Mouse (Mus musculus) hindbrain, embryonic 16.5 days (tissue): ENCODE measurements around the gene Fbxo4. TPM values are rescaled to one million over a fixed set of nuclear protein-coding genes. Genes with fewer than 3 reads are reported as not detected.

Source experiments
- ATAC-seq: fragments of 200-750 bp; cut with Nextera tagmentation; 2 replicates; pipeline ENCODE4 v1.8.0; 2017; ENCODE audit warnings: moderate TSS enrichment, moderate library complexity
- H3K27ac ChIP-seq: fragments of 300-500 bp; sonication (generic); 2 replicates; pipeline ENCODE4 v1.5.1; 2014; ENCODE audit warnings: low read depth, mild to moderate bottlenecking, control low read depth, low read length, moderate library complexity
- H3K27me3 ChIP-seq: fragments of 300-500 bp; sonication (generic); replicated peaks from 2 replicates; pipeline ENCODE4 v1.6.1; 2014; ENCODE audit warnings: low read length; ENCODE audit not compliant: control insufficient read depth, insufficient read depth
- H3K36me3 ChIP-seq: fragments of 300-500 bp; sonication (generic); 2 replicates; pipeline ENCODE4 v1.6.1; 2014; ENCODE audit warnings: mild to moderate bottlenecking, low read length, moderate library complexity, mixed read lengths; ENCODE audit not compliant: control insufficient read depth, insufficient read depth
- H3K4me1 ChIP-seq: fragments of 300-500 bp; sonication (generic); 2 replicates; pipeline ENCODE4 v1.6.1; 2014; ENCODE audit warnings: low read depth, low read length; ENCODE audit not compliant: control insufficient read depth, insufficient read depth
- H3K4me2 ChIP-seq: fragments of 300-500 bp; sonication (generic); 2 replicates; pipeline ENCODE4 v1.6.1; 2014; ENCODE audit warnings: mild to moderate bottlenecking, low read length, control low read depth, moderate library complexity
- H3K4me3 ChIP-seq: fragments of 300-500 bp; sonication (generic); 2 replicates; pipeline ENCODE4 v1.5.1; 2014; ENCODE audit warnings: mild to moderate bottlenecking, low read length, control low read depth, moderate library complexity
- H3K9ac ChIP-seq: fragments of 300-500 bp; sonication (generic); 2 replicates; pipeline ENCODE4 v1.6.1; 2014; ENCODE audit warnings: low read depth, mild to moderate bottlenecking, control low read depth, low read length, moderate library complexity
- H3K9me3 ChIP-seq: fragments of 300-500 bp; sonication (generic); 2 replicates; pipeline ENCODE4 v1.6.1; 2014; ENCODE audit warnings: mild to moderate bottlenecking, low read length, moderate library complexity; ENCODE audit not compliant: control insufficient read depth
- WGBS: fragments of 180-500 bp; shearing (Covaris S2); extraction: QIAGEN DNeasy Blood & Tissue Kit; methylation state at CpG from one replicate; pipeline ENCODE4 v1.1.7; 2014; 5-methylcytosine and 5-hydroxymethylcytosine counted together
- polyA plus RNA-seq: library from polyadenylated mRNA; unstranded; fragments of >200 nt; fragmentation: Nextera tagmentation; extraction: Ambion mirVana; gene quantifications from 2 replicates; pipeline ENCODE4 v1.2.1, GENCODE M21; 2015

Gene Fbxo4
- polyA plus RNA-seq: 9.1 and 10.0 TPM in 2 replicates

DNA sequence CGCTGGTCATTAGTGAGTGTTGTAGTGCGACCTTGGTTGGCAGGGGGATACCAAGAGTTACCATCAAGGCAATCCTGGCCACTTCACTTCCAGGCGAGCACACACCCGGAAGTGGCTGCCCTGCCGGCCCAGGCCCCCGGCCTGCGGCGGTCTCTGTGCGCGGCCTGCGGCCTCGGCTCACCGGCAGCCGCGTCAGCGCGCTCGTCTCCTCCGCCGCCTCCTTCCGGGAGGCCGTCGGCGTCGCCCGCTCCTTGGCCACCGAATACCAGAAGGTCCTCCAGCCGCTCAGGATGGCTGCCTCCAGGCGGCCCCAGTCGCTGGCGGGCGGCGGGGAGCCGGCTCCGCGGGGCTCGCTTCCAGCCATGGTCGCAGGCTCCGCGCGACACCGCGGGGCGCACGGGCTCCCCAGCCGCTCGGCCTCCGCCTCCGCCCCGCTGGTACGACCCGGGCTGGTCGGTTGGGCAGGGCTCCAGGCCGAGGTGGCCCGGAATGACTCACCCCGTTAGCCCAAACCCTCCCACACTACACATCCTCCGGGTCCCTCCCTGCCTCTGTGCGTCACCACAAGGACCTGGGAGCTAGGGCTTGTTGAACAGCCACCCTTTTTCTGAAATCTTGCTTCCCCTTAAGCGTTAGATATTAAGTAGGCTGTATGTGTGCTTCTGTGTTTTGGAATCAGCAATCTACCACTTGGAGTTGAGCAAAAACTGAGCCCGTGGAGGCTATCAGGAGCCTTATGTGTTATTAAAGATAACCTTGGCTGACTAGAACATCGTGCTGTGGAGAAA is at the start of gene Fbxo4:
Fbxo4 (minus strand) TSS at position 513 of the 788 bp plus-strand sequence.
- Histone ChIP-seq H3K4me3 (peak within 1 kb of the TSS; percentile 61), H3K27me3 (no peaks in the 10 kb centered on the region), H3K27ac (peak within 1 kb of the TSS; percentile 95), H3K4me2 (peak within 1 kb of the TSS; percentile 61), H3K9me3 (no peaks in the 10 kb centered on the region), H3K9ac (peak within 1 kb of the TSS; percentile 88), H3K36me3 (peaks cover 3% of the 10 kb centered on the region; the same call in 1 of the 2 replicates), H3K4me1 (no peaks in the 10 kb centered on the region; the same call in 1 of the 2 replicates)
- peak; percentile 96 for ATAC-seq
- WGBS: 1% methylated on average over 52 of the region's 61 CpGs

DNA sequence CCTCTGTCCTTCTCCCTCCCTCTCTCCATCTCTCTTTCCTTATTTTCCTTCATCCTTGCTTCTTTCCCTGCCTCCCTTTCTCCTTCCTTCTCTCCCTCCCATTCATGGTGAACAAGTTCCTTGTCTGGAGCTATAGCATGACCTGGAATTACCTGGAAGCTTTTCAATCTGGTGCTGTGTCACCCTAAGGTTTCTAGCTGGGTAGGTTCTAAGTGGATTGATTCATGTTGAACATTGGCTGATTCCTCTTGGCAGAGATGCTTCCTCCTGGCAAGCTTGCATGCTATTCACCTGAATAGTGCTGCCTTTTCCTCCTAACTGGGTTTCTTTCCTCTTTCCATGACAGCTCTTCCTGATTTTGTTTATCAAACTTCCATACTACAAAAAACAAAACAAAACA is 49.6 kb upstream of the Fbxo4 start:
- no peak overlapping the region for H3K9ac ChIP-seq
- H3K4me3 ChIP-seq: no peak overlapping the region
- ATAC-seq: no peak
- no peaks in the 10 kb centered on the region for H3K36me3 ChIP-seq
- no peak overlapping the region for H3K4me2 ChIP-seq
- no peaks in the 10 kb centered on the region for H3K27me3 ChIP-seq
- peaks cover 12% of the 10 kb centered on the region for H3K4me1 ChIP-seq
- H3K27ac ChIP-seq: no peak overlapping the region
- H3K9me3 ChIP-seq: no peaks in the 10 kb centered on the region

DNA sequence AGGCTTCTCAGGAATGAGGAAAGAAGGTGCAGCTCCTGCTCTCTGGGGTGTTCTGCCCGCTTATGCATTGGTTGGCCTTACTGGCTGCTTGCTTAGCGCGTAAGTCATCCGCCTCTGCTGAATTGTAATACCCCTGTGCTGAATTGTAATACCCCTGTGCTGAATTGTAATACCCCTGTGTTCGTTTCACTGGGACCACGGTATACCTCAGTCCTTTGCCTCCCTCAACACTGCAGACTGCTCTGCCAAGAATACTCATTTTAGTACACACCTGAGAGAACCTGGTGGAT is 49.0 kb upstream of the Fbxo4 start:
- Histone ChIP-seq H3K4me1 (peaks cover 12% of the 10 kb centered on the region), H3K36me3 (no peaks in the 10 kb centered on the region), H3K9me3 (no peaks in the 10 kb centered on the region), H3K4me2 (peak overlapping the region; percentile 71), H3K27ac (no peak overlapping the region), H3K4me3 (no peak overlapping the region), H3K27me3 (no peaks in the 10 kb centered on the region), H3K9ac (no peak overlapping the region)
- ATAC-seq: no peak
- WGBS: 72% methylated on average over 6 of the region's 6 CpGs

DNA sequence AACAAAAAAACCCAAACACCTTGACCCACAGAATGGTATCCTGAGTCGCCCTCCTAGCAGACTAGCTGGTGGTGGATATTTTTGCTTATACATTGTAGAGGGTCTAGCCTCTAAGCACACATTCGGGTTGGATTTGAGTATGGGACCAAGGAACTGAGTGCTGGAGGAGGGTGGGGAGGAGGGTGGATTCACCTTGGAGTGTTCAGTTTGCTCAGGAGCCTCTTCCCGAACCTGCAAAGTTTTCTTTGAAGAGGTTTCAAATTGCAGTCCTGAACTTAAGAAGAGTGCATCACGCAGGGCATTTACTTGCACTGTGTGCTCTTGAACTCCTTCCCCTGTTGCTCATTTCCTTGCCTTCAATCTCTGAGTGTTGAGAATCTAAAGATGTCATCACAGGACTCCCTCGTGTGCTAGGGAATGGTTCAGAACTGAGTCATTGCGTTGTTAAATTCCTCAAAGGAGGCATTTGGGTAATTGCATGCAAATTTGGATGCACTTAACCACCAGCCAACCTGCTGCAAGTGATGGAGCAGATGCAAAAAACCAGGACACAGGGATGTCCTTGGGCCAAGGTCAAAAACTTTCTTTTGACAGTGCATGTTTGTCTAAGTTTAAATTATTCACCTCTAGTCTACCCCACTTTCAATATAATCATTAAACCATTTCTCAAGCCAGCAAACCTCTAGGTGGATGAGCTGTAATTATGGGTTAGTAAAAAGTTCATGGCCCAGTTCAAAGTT is 48.5 kb upstream of the Fbxo4 start:
- peaks cover 12% of the 10 kb centered on the region for H3K4me1 ChIP-seq
- H3K27ac ChIP-seq: peak overlapping the region; percentile 99
- 12% methylated on average over 6 of the region's 6 CpGs for WGBS
- H3K4me3 ChIP-seq: peak overlapping the region; percentile 98
- no peak for ATAC-seq
- peak overlapping the region; percentile 71 for H3K4me2 ChIP-seq
- H3K9me3 ChIP-seq: no peaks in the 10 kb centered on the region
- H3K36me3 ChIP-seq: no peaks in the 10 kb centered on the region
- no peaks in the 10 kb centered on the region for H3K27me3 ChIP-seq
- peak overlapping the region; percentile 93 for H3K9ac ChIP-seq

DNA sequence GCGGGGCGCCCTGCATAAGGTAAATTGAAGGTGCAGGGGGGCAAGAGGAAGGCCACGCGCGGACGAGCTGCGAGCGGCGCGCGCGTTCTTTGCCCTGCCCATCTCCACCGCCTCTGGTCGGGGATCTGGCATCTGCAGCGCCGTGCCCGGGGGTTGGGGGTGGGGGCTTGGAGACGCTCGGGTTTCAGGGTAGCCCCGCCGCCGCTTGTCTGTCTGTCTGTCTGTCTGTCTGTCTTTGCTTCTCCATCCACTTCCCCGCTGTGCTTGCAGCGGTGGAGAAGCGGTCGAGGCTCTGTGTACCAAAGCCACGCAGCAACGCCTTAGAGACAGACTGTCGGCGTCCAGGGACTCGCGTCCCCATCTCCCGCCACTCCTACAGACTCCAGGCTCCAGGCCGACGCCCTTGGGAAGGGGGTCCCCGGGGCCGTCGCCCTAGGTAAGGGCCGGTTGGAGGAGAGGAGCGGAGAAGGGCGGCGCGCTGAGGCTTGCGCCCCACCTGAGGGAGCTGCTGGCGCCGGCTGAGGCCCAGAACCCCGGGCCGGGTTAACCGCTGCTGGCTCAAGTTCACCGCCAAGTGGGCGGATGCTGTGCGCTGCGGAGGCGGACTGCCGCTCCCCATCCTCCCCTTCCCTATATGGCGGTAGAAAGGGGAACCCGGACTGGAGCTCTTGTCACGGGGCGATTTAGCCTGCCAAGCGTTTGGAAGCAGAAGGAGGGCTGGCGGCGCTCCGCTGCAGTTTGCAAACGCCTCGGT is 47.6 kb upstream of the Fbxo4 start:
- Histone ChIP-seq H3K27me3 (no peaks in the 10 kb centered on the region), H3K27ac (peak overlapping the region; percentile 99), H3K9ac (peak overlapping the region; percentile 93), H3K9me3 (no peaks in the 10 kb centered on the region), H3K4me1 (peaks cover 12% of the 10 kb centered on the region), H3K4me2 (peak overlapping the region; percentile 71), H3K4me3 (peak overlapping the region; percentile 98), H3K36me3 (no peaks in the 10 kb centered on the region)
- WGBS: under 1% methylated on average over 64 of the region's 65 CpGs
- ATAC-seq: peak; percentile 83

DNA sequence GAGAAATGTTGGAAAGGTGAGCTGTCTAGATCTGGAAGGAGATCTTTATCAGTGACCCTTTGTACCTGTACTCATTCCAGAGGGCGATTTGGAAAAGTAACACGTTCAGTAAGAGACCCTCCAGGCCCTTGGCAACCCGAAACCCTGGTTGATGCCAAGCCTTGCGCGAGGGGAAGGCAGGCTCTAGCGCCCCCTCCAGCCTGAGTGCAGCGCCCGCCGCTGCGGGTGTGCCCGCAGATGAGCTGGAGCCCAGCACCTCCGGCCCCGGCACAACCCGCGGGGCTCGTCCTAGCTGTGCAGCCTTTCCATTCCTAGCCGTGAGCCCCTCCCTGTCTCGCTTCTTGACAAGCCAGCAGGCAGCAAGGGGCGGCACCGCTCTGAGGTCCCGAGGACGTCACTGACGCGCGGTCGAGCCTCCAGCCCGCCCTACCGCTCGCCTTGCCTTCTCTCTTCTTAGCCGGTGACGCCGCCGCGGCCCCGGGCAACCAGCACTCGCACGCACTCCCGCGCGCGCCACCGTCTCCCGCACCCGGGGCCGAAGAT is 46.9 kb upstream of the Fbxo4 start, which contains the start of gene Oxct1:
Oxct1 (plus strand) TSS at position 153 of the 543 bp plus-strand sequence.
- Histone ChIP-seq H3K36me3 (no peaks in the 10 kb centered on the region), H3K9ac (peak within 1 kb of the TSS; percentile 93), H3K4me1 (peaks cover 12% of the 10 kb centered on the region), H3K9me3 (no peaks in the 10 kb centered on the region), H3K27me3 (no peaks in the 10 kb centered on the region), H3K27ac (peak within 1 kb of the TSS; percentile 99), H3K4me3 (peak within 1 kb of the TSS; percentile 98), H3K4me2 (peak within 1 kb of the TSS; percentile 71)
- under 1% methylated on average over 45 of the region's 45 CpGs for WGBS
- ATAC-seq: peak; percentile 97

DNA sequence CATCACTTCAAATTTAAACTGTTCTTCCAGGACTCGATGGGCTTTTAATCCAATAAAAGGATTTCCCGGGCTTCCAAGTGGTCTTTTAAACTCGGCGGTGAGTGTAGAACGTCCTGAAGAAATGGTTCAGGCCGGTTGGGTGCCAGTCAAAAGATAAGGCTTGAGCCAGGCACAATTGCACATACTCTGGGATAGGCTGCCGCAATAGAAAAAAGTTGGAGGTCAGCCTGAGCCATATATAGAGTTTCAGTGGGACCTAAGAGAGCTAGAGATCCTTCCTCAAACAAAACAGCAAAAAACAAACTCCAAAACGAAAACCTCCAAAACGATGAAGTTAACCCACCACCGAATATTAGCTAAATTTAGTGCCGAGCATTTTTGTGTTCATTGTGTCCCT is 46.1 kb upstream of the Fbxo4 start:
- H3K9ac ChIP-seq: no peak overlapping the region
- peak overlapping the region; percentile 98; the same call in 1 of the 2 replicates for H3K4me3 ChIP-seq

DNA sequence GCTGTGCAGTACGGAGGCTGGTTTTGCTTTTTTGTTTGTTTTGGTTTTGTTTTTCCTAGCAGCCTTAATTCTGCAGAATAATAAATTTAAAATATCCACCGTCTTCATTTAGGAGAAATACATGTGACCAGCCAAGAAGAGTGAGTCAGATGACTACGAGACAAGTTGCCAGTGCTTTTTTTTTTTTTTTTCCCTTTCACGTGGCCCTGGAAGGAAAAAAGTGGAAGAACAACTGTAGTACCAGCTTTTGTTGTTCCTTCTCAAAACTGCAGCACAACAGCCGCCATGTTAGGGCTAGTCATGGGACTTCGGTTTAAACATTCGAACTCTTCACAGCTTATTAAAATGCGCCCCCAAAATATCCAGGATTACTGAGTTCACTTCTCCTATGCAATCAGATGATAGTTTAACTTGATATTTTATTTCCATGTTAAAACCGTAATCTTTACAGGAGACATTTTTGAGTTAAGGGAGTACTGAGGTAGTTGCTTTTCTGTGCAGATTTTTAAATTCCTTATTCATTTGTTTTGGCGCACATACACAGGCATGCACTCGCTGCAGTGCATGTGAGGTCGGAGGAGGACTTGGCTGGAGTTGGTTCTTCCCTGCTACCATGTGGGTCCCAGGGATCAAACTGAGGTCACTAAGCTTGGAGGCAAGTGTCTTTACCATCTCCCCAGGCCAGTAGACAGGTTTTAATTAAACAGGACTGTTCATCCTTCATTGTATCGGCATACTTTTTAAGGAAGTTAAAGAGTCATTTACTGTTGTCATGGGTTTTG is 45.5 kb upstream of the Fbxo4 start:
- ATAC-seq: no peak
- H3K4me2 ChIP-seq: no peak overlapping the region
- WGBS: 84% methylated on average over 13 of the region's 13 CpGs
- no peaks in the 10 kb centered on the region for H3K27me3 ChIP-seq
- H3K4me3 ChIP-seq: no peak overlapping the region
- no peak overlapping the region for H3K9ac ChIP-seq
- no peaks in the 10 kb centered on the region for H3K36me3 ChIP-seq
- no peak overlapping the region for H3K27ac ChIP-seq
- peaks cover 12% of the 10 kb centered on the region for H3K4me1 ChIP-seq
- H3K9me3 ChIP-seq: no peaks in the 10 kb centered on the region

More for the DNA sequence above, 46.1 kb upstream of the Fbxo4 start:
- H3K27me3 ChIP-seq: no peaks in the 10 kb centered on the region
- no peak for ATAC-seq
- H3K9me3 ChIP-seq: no peaks in the 10 kb centered on the region
- WGBS: 72% methylated on average over 11 of the region's 11 CpGs
- no peaks in the 10 kb centered on the region for H3K36me3 ChIP-seq
- no peak overlapping the region for H3K27ac ChIP-seq
- H3K4me1 ChIP-seq: peaks cover 12% of the 10 kb centered on the region
- peak overlapping the region; percentile 71 for H3K4me2 ChIP-seq
